Mouse (Mus musculus) hindbrain, embryonic 16.5 days (tissue): ENCODE measurements around the gene Itih1. TPM values are rescaled to one million over a fixed set of nuclear protein-coding genes. Genes with fewer than 3 reads are reported as not detected.

ENCODE experiments used
- ATAC-seq: fragments of 200-750 bp; cut with Nextera tagmentation; 2 replicates; pipeline ENCODE4 v1.8.0; 2017; ENCODE audit warnings: moderate TSS enrichment, moderate library complexity
- H3K27ac ChIP-seq: fragments of 300-500 bp; sonication (generic); 2 replicates; pipeline ENCODE4 v1.5.1; 2014; ENCODE audit warnings: low read depth, mild to moderate bottlenecking, control low read depth, low read length, moderate library complexity
- H3K27me3 ChIP-seq: fragments of 300-500 bp; sonication (generic); replicated peaks from 2 replicates; pipeline ENCODE4 v1.6.1; 2014; ENCODE audit warnings: low read length; ENCODE audit not compliant: control insufficient read depth, insufficient read depth
- H3K36me3 ChIP-seq: fragments of 300-500 bp; sonication (generic); 2 replicates; pipeline ENCODE4 v1.6.1; 2014; ENCODE audit warnings: mild to moderate bottlenecking, low read length, moderate library complexity, mixed read lengths; ENCODE audit not compliant: control insufficient read depth, insufficient read depth
- H3K4me1 ChIP-seq: fragments of 300-500 bp; sonication (generic); 2 replicates; pipeline ENCODE4 v1.6.1; 2014; ENCODE audit warnings: low read depth, low read length; ENCODE audit not compliant: control insufficient read depth, insufficient read depth
- H3K4me2 ChIP-seq: fragments of 300-500 bp; sonication (generic); 2 replicates; pipeline ENCODE4 v1.6.1; 2014; ENCODE audit warnings: mild to moderate bottlenecking, low read length, control low read depth, moderate library complexity
- H3K4me3 ChIP-seq: fragments of 300-500 bp; sonication (generic); 2 replicates; pipeline ENCODE4 v1.5.1; 2014; ENCODE audit warnings: mild to moderate bottlenecking, low read length, control low read depth, moderate library complexity
- H3K9ac ChIP-seq: fragments of 300-500 bp; sonication (generic); 2 replicates; pipeline ENCODE4 v1.6.1; 2014; ENCODE audit warnings: low read depth, mild to moderate bottlenecking, control low read depth, low read length, moderate library complexity
- H3K9me3 ChIP-seq: fragments of 300-500 bp; sonication (generic); 2 replicates; pipeline ENCODE4 v1.6.1; 2014; ENCODE audit warnings: mild to moderate bottlenecking, low read length, moderate library complexity; ENCODE audit not compliant: control insufficient read depth
- WGBS: fragments of 180-500 bp; shearing (Covaris S2); extraction: QIAGEN DNeasy Blood & Tissue Kit; methylation state at CpG from one replicate; pipeline ENCODE4 v1.1.7; 2014; 5-methylcytosine and 5-hydroxymethylcytosine counted together
- polyA plus RNA-seq: library from polyadenylated mRNA; unstranded; fragments of >200 nt; fragmentation: Nextera tagmentation; extraction: Ambion mirVana; gene quantifications from 2 replicates; pipeline ENCODE4 v1.2.1, GENCODE M21; 2015

Gene Itih1
- polyA plus RNA-seq, 1 experiment from 2014 or later: not detected

DNA sequence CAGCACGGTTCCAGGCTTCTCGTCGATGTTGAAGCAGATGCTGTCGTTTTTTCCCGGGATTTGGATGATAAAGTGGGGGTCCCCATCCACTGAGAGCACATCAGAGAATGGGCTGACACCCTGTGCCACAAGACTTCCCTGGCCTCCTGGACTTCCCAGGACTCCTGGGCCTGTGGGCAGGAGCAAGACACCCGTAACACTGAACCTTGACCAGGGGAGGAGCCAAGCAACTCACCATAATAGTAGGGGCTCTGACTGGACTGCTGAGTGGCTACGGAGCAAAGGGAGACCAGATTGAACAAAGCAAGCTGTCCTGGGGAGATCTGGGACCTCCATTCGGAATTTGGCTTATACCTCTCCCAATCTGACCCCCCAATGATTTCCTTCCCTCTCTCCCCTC, 30.4 kb downstream of the Itih1 start:
- whole genome bisulfite sequencing: 85% methylated on average over 8 of the region's 8 CpGs
- Histone ChIP-seq H3K9me3 (no peaks in the 10 kb centered on the region), H3K4me3 (no peak overlapping the region), H3K36me3 (no peaks in the 10 kb centered on the region), H3K4me2 (no peak overlapping the region), H3K27ac (no peak overlapping the region), H3K9ac (no peak overlapping the region), H3K4me1 (no peaks in the 10 kb centered on the region), H3K27me3 (no peaks in the 10 kb centered on the region)
- no peak for ATAC-seq

DNA sequence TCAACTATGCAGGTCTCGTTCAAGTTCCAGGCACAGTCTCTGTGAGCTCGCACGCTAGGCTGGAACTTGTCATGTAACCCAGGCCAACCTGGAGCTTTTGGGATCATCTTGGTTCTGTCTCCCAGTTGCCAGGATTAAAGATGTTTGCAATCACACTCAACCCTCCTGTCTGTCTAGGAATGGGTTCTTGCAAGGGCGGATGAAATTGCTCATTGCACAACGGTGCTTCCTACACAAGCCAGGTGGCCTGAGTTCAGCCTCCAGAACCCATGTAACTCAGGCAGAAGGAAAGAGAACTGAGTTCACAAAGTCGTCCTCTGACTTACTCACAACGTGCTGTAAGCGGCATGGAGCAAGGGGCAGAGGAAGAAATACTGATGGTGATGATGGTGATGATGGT, 31.9 kb downstream of the Itih1 start:
- no peak for ATAC-seq
- WGBS: 90% methylated on average over 8 of the region's 8 CpGs
- Histone ChIP-seq H3K4me1 (no peaks in the 10 kb centered on the region), H3K9me3 (no peaks in the 10 kb centered on the region), H3K4me3 (no peak overlapping the region), H3K27me3 (no peaks in the 10 kb centered on the region), H3K36me3 (no peaks in the 10 kb centered on the region), H3K9ac (no peak overlapping the region), H3K27ac (no peak overlapping the region), H3K4me2 (no peak overlapping the region)

DNA sequence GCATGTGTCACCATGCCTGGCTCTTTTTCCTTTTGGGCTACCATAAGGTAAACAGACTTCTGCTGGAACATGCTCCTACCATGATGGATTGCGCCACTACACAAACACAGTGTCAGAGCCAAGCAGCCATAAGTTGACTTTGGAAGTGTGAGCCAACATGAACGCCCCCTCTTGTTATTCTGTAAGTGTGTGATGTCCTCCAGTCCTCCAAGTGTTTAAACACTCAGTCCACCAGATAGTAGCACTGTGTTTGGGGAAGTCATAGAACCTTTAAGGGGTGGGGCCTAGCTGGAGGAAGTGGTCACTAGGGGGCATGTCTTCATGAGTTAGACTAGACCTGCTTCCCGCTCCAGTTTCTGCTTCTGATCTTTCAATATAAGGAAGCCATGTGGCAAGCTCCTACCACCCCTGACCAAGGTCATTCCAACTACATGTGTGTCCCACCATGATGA, 35.2 kb downstream of the Itih1 start:
- H3K9me3 ChIP-seq: no peaks in the 10 kb centered on the region
- no peaks in the 10 kb centered on the region for H3K4me1 ChIP-seq
- H3K4me3 ChIP-seq: no peak overlapping the region
- H3K27me3 ChIP-seq: no peaks in the 10 kb centered on the region
- WGBS: 73% methylated on average over 3 of the region's 3 CpGs
- H3K4me2 ChIP-seq: no peak overlapping the region
- no peak for ATAC-seq
- no peaks in the 10 kb centered on the region for H3K36me3 ChIP-seq
- H3K27ac ChIP-seq: no peak overlapping the region
- H3K9ac ChIP-seq: no peak overlapping the region

- Histone ChIP-seq H3K9ac (no peak overlapping the region), H3K27me3 (no peaks in the 10 kb centered on the region), H3K4me3 (no peak overlapping the region), H3K36me3 (no peaks in the 10 kb centered on the region), H3K27ac (no peak overlapping the region), H3K4me1 (no peaks in the 10 kb centered on the region), H3K4me2 (no peak overlapping the region), H3K9me3 (no peaks in the 10 kb centered on the region)
- 88% methylated on average over 6 of the region's 6 CpGs for WGBS
- ATAC-seq: no peak
Observed at GRCm38 (mm10) chr14:30906001-30906400, 37.1 kb downstream of the Itih1 start.

- H3K4me2 ChIP-seq: no peak overlapping the region
- no peak overlapping the region for H3K9ac ChIP-seq
- no peaks in the 10 kb centered on the region for H3K4me1 ChIP-seq
- no peaks in the 10 kb centered on the region for H3K36me3 ChIP-seq
- 72% methylated on average over 8 of the region's 8 CpGs for WGBS
- H3K9me3 ChIP-seq: no peaks in the 10 kb centered on the region
- no peaks in the 10 kb centered on the region for H3K27me3 ChIP-seq
- H3K27ac ChIP-seq: no peak overlapping the region
- H3K4me3 ChIP-seq: no peak overlapping the region
- ATAC-seq: no peak
Observed at GRCm38 (mm10) chr14:30904307-30904706, 38.8 kb downstream of the Itih1 start.

- H3K4me1 ChIP-seq: no peaks in the 10 kb centered on the region
- no peak overlapping the region for H3K27ac ChIP-seq
Observed at GRCm38 (mm10) chr14:30903036-30903435, 40.1 kb downstream of the Itih1 start.

GRCm38 (mm10) chr14:30902628-30903027, 40.5 kb downstream of the Itih1 start:
- Histone ChIP-seq H3K4me2 (no peak overlapping the region), H3K4me3 (no peak overlapping the region), H3K27me3 (no peaks in the 10 kb centered on the region), H3K9me3 (no peaks in the 10 kb centered on the region), H3K4me1 (no peaks in the 10 kb centered on the region), H3K9ac (no peak overlapping the region), H3K27ac (no peak overlapping the region), H3K36me3 (no peaks in the 10 kb centered on the region)
- WGBS: 91% methylated on average over 5 of the region's 5 CpGs
- no peak for ATAC-seq

More at GRCm38 (mm10) chr14:30903036-30903435, 40.1 kb downstream of the Itih1 start:
- Histone ChIP-seq H3K27me3 (no peaks in the 10 kb centered on the region), H3K4me3 (no peak overlapping the region), H3K9me3 (no peaks in the 10 kb centered on the region), H3K9ac (no peak overlapping the region), H3K36me3 (no peaks in the 10 kb centered on the region), H3K4me2 (no peak overlapping the region)
- ATAC-seq: no peak
- 75% methylated on average over 3 of the region's 3 CpGs for WGBS

DNA sequence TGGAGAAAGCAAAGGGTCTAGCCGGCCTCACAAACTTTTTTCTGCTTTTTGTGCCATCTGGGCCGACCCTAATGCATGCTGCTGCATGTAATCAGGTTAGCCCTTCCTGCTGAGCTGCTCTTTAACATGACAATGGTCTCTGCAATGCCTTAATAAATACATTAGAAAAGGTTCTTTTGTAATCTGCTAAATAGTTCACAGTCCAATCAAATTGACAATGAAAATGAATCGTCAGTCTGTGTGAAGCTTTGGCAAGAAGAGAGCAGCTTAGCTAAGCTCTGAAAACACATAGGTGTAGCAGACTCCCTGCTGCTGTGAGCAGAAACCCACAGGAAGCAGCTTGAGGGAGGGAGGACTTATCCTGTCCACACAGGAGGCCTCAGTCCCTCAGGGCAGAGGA, 43.1 kb downstream of the Itih1 start:
- no peaks in the 10 kb centered on the region for H3K36me3 ChIP-seq
- no peak overlapping the region for H3K9ac ChIP-seq
- no peak overlapping the region for H3K4me2 ChIP-seq
- H3K27ac ChIP-seq: no peak overlapping the region
- no peak for ATAC-seq
- 11% methylated on average over 3 of the region's 3 CpGs for WGBS
- no peaks in the 10 kb centered on the region for H3K27me3 ChIP-seq
- H3K4me1 ChIP-seq: no peaks in the 10 kb centered on the region
- no peaks in the 10 kb centered on the region for H3K9me3 ChIP-seq
- no peak overlapping the region for H3K4me3 ChIP-seq

- Histone ChIP-seq H3K4me3 (no peak overlapping the region), H3K4me1 (no peaks in the 10 kb centered on the region), H3K9ac (no peak overlapping the region), H3K27me3 (no peaks in the 10 kb centered on the region), H3K36me3 (no peaks in the 10 kb centered on the region), H3K4me2 (no peak overlapping the region), H3K27ac (no peak overlapping the region), H3K9me3 (no peaks in the 10 kb centered on the region)
- ATAC-seq: no peak
- WGBS: 20% methylated on average over 9 of the region's 9 CpGs
Observed at GRCm38 (mm10) chr14:30888271-30888732, 54.8 kb downstream of the Itih1 start.

- 90% methylated on average over 3 of the region's 3 CpGs for WGBS
- no peak within 1 kb of the TSS for H3K4me2 ChIP-seq
- no peak within 1 kb of the TSS for H3K9ac ChIP-seq
- no peak within 1 kb of the TSS for H3K27ac ChIP-seq
- H3K9me3 ChIP-seq: no peaks in the 10 kb centered on the region
- ATAC-seq: no peak
- no peak within 1 kb of the TSS for H3K4me3 ChIP-seq
- no peaks in the 10 kb centered on the region for H3K27me3 ChIP-seq
- H3K36me3 ChIP-seq: no peaks in the 10 kb centered on the region
- H3K4me1 ChIP-seq: no peaks in the 10 kb centered on the region
Observed at GRCm38 (mm10) chr14:30886204-30886603, 56.9 kb downstream of the Itih1 start, which contains the start of gene Itih4. Itih4 (plus strand) TSS chr14:30886476.
